Mouse (Mus musculus): ENCODE data around the gene Plxdc2.

Plxdc2 gene

DNA sequence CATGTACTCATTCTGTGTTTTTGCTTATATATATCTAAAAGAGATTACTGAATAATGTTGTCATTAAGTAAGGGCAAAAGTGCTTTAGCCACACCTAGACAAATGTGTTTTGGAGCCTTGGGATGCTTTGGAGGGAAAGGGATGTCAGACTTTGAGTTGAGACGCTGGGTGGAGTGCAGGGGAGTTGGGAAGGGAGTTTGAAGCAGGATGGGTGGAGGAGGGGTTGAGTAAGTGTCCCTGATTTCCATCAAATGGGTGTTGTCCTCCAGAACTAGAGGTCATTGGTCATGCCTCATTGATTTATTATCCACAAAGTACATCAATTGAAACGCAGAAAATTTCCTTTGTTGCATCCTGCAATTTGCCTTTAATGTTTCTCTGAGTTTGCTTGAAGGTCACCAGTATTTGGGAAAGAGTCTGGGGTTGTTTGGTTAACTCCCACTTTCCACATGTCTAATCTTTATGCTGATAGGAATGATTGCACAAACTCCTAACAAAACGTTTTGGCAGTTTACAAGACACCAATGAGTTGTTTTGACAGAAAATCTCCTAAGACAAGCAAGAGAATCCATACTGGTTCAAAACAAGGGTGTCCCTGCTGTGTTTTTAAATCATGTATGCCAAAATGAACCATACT, 58.4 kb downstream of the Plxdc2 start:
- no peak for DNase-seq (ENCODE audit: low spot score in 2 of 2)

DNA sequence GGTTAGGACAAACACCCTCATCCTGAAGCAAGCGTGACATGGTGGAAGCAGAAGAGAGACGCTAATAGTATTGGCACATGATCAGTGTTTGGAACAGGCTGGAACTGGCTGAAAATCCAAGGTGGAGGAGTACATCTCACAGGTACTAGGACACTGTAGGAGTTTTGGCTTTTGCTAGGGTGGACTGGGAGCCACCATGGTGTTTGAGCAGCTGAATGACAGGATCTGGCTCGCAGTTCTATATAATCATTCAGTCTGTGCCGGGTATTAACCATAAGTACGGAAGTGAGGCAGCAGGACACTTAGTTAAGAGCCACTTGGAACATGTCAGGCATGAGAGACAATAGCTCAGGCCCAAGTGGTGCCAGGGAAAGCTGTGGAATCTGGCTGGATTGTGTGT, 82.9 kb downstream of the Plxdc2 start:
- no peak for DNase-seq (ENCODE audit: low spot score in 2 of 2)

DNA sequence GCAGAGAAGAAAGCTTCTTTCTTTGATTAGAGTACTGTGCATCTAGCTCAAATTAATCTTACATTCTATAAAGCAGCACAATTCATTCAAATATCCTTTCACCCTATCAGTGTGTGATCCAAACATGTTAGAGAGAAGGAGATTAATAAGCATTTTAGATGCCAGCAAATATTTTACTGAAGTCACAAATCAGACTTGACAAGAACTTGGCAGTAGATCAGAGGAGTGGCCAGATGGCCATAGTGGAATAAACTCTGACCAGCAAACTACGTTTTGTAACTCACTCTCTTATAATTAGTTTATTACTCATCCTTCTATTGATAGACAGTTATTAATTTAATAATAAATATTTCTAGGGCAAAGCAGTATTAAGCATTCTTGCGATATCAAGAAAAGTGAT, 86.5 kb downstream of the Plxdc2 start:
- DNase-seq (ENCODE audit: low spot score in 2 of 2) = no peak

DNA sequence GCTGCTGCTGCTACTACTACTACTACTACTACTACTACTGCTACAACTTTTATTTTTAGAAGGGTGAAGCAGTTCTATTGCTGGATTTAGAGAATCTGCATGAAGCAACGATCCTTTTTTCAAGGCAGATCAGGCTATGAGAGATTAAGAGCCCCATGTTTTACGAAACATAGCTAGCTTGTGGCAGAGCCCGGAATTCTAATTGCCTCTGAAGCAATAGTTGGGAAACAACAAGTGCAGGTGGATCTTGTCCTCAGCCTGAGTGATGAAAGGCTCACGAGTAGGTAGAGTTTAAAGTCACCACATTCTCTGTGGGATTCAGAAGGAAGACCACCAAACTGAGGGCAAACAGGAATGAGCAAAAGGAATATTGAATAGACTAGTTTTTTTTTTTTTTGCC, 91.8 kb downstream of the Plxdc2 start:
- DNase-seq (ENCODE audit: low spot score in 2 of 2) = no peak

DNA sequence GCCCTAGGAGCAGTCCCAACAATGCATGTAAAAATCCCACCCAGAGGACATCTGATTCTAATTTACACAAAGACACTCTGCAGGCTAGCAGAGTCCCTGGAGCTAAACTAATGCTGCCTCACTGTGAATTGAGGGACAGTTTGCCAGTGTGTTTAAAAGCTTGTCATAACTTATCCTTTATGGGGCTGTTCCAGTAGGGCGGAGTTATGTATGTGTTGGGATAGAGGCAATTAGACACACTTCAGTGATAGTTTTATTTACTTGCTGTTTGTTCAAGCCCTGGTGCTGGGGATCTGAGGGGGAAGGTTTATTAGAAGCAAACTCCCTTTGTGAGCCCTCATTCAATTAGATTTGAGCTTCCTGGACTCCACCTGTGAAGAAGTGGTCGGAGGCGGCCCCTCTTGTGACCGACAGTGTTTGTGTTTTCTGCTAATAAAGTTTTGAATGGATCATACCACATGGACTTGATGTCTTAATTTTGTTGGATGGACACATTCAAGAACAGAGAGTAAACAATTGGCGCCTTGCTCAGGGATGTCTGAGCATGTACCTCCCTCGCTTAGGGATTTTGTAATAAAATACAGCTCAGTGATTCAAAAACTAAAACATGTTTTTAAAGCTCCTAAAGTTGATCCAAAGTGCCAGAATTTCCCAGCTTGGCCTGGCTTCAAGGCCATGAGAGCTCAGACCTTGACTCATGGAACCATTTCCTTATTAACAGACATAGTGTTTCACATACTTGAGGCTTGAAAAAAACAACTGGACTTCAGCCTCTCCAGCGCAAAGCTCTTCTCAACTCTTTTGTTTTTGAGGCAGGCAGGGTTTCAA, 94.9 kb downstream of the Plxdc2 start:
- no peak for DNase-seq (ENCODE audit: low spot score in 2 of 2)

DNA sequence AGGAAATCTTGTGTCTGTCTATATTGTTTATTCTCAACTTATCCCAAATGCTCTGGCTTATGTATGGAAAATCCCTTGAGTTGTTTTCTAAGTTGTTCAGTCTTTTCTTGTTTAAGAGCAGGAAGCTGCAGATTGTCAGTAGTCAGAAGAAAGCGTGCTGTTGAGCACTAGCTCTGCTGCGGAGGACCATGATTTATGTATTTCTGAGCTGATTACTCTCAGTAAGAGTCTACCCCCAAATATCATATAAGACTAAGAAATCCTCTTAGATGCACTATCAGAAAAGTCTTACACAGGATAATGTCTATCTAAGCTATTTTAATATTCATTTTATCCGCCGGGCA, 95.5 kb downstream of the Plxdc2 start:
- DNase-seq (ENCODE audit: low spot score in 2 of 2) = no peak

DNA sequence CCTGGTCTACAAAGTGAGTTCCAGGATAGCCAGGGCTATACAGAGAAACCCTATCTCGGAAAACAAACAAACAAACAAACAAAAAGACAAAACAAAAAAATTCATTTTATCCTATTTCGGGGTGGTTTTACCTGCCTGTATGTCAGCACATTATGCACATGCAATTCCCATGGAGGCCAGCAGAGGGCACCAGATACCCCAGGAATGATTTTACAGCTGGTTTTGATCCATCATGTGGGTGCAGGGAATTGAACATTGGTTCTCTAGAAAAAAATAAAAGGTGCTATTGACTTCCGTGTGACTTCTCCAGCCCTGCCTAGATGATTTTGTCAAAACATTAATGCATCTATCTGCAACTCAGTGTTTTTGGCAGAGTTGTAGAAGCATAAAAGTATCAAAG, 96.0 kb downstream of the Plxdc2 start:
- DNase-seq (ENCODE audit: low spot score in 2 of 2) = no peak

DNA sequence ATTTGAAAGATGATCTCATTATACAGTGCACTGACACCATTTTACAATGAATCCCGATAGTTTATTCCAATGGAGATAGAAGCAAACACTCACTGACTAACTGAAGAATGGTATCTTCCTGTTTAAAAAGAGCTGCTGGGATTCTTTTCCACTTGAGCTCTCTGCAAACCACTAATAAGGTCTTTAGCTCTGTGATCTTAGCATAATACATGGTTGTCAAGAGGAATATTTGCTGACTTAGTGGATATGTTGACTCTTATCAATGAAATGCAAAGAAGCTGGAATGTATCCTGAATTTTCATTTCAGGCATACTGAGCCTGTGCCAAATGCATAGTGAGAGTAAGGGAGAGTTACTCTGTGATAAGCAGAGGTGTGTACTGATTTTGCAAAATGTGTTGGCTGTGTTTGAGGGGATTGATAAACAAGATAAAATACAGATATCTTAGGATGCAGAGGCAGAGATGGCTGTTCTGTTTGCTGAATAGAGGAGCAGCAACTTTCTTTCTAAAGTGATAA, 100.2 kb downstream of the Plxdc2 start:
- no peak for DNase-seq (ENCODE audit: low spot score in 2 of 2)

DNA sequence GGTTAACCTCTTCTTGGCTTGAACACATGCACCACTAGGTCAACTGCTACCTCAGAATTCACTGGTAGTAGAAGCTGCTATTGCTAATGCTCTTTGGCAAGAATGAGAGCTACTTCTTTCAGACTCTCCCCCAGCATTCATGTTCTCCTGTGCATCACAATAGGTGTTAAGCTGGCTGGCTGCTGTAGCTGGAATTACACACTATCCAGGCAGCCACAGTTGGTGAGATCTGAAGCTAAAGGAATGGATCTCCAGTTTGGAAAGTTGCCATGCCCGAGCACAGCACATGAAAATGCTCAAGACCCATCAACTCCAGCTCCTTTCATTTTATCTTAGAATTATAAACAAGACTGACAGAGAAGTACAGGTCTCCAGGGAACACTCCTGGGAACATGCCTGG, 103.4 kb downstream of the Plxdc2 start:
- DNase-seq (ENCODE audit: low spot score in 2 of 2) = no peak

DNA sequence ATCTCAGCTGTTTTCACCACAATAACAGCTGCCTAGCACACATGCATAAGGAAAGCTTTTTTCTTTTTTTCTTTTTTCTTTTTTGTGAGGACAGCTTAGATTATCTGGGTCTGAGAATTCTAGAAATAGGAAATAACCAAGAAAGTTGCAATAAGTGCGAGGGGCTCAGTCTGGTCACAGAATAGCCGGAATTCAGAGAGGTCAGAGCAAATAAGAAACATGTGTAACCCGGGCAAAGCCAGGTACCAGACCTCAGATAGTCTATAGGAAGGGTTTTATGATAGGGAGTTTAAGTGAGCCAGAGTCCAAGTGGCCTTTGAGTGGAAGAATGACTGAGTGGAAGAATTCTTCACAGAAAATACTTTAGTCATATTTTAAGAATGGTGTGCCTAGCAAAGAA, 114.0 kb downstream of the Plxdc2 start:
- DNase-seq (ENCODE audit: low spot score in 2 of 2) = no peak

DNA sequence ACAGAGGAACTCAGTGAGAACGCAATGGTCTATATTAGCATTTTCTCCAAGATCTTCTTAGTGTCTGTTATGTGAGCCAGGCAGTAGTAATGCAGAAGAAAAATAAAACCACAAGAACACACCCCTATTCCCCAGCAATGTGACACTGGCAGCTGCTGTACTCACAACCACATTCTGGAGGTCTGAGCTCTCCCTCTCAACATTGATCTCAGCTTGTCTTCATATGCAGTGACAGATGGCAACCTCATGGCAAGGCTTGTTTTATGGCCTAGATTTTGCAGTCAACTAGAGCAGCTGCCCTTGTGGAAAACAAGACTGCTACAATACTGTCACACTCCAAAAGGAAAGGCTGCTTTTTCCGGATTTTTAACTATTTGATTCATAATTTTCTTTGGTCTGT, 127.8 kb downstream of the Plxdc2 start:
- no peak for DNase-seq (ENCODE audit: low spot score in 2 of 2)

DNA sequence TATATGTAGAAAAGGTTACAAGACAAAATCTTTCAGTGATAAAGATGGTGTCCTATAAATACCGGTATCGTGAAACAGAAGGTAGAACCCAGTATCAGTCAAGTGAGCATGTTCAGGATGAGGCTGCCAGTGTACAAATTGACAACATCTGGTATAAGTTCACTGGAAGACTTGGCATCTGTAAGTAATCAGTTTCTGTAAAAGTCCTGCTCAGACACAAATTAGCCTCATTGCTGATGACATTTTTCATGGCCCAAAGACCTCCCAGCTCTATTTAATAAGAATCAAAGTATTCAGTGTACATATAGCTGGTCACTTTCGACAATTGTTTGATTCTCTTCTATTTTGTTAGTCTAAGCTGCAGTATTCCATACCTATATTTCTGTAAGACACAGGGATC, 129.9 kb downstream of the Plxdc2 start:
- DNase-seq (ENCODE audit: low spot score in 2 of 2) = no peak

DNA sequence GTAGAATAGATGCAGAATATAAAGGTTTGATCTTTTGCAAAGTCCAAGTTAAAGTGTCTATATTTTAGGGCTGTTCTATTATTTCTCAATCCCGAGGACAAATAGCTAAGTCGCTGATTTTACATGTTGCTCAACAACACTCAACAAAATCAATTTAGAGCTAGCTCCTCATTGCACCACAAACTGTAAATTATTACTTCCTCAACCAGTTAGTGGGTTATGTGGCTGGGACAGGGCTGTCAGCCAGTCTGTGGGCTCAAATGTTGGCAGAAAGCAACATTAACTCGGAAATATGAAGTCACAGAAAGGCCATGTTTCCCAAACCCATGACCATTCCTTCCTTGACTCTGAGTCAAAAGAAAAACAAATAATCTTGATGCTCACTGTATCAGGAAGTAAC, 135.1 kb downstream of the Plxdc2 start:
- no peak for DNase-seq (ENCODE audit: low spot score in 2 of 2)

DNA sequence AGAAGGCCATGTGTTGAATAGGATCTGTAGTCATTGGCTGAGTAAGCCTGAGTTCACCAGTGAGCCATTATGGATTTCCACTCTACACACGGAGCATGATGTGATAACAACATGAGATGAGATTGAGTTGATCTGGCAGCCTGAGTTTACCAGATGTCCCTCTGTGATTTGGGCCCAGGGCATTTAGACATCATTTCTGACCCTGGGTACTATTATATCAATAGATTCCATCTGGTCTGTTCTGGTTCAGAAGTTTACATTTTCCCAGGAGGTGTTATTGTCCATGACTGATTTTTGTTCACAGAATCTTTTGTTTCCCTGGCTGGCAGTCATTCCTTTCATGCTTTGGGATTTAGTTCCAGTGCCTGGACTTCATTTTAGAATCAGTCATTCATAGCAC, 146.7 kb downstream of the Plxdc2 start:
- DNase-seq (ENCODE audit: low spot score in 2 of 2) = no peak

DNA sequence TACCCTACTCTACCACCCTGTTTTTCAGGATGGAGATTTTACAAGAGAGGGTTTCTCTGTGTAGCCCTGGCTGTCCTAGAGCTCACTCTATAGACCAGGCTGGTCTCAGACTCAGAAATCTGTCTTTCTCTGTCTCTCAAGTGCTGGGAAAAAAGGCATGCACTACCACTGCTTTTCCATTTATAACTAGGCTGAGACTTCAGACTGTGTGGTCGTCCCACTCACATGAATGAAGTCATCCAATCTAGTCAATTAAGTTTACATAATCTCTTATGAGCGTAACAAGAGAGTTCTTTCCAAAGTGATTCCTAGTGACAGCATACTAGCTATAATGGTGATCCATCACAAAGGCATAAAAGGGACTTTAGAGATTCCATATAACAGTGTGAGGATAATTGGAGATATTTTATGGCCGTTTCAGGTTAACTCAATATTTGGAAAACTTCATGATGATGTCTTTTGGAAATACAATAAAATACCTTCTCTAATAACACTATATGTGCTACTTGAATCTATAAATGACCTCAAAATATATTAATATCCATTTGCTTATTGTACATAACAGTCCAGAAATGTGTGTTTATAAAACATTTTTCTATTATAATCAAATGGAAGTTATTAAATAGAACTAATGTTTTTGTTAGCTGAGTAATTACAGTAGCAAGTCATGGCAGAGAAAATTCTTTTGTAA, 151.6 kb downstream of the Plxdc2 start:
- no peak for DNase-seq (ENCODE audit: low spot score in 2 of 2)

DNA sequence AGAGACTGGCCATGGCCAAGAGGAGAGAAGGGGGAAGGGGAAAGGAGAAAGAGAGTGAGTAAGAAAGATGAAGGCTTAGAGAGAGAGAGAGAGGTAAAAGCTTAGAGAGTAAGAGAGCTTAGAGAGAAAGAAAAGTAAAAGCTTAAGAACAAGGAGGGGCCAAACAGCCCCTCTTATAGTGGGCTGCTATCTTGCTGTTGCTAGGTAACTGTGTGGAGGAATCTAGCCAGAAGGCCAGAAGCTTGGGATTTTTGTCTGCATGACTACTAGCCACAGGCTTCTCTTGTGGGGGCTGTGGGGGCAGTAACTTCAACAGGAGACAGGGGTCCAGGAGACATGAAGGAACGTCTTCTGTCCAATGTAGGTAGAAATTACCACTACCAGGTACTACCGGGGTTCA, 162.0 kb downstream of the Plxdc2 start:
- no peak for DNase-seq (ENCODE audit: low spot score in 2 of 2)

DNA sequence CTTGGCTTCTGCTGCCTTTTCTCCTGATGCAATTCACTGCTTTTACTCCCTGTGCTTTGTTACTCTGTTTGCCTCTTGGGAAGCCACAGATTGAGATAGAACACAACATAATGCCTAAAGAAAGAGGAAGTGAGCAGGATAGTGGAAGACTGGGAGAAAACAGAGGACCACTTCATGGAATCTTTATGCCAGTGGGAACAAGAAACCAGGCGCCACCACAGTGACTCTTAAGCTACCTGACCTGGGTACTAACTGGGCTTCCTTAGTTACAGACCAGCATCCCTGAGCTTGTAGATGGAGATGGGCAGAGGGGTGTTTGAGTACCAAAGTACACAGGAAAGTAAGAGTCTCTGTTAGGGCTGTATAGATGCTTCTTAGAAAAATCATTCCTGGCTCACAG, 167.3 kb downstream of the Plxdc2 start:
- DNase-seq (ENCODE audit: low spot score in 2 of 2) = no peak

DNA sequence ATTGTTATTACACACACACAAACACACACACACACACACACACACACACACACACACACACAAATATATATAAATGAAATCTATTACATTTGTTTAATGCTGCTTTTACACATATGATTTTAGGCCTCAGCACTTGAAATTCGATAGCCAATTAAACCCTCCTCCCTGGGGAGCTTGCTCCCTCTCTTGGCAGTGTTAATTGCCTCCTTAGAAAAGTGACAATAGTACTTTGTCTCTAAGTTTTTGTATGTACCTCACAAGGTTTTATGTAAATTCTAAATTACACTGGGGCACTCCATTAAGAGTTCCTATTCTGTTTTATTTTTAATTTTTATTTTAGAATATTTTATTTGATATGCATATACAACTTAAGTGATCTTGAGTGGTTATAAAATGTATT, 176.1 kb downstream of the Plxdc2 start:
- DNase-seq (ENCODE audit: low spot score in 2 of 2) = no peak

DNA sequence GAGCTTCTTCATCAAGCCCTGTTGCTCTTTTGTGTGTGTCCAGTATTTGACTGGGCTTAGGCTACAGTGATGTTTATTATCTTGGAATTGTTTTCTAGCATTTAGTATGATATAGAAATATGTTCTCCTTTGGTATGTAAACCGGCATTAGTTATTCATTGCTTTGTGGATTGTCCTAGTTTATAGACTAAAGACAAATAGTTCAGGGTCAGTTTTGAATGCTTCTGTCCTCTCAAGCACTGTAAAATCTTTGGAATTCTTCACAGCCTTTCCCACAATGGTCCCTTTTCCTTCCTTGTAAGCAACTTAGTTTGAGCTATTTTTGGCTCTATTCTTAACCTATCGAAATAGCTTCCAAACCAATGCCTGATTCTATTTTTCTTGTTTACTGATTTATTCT, 178.5 kb downstream of the Plxdc2 start:
- DNase-seq (ENCODE audit: low spot score in 2 of 2) = no peak

DNA sequence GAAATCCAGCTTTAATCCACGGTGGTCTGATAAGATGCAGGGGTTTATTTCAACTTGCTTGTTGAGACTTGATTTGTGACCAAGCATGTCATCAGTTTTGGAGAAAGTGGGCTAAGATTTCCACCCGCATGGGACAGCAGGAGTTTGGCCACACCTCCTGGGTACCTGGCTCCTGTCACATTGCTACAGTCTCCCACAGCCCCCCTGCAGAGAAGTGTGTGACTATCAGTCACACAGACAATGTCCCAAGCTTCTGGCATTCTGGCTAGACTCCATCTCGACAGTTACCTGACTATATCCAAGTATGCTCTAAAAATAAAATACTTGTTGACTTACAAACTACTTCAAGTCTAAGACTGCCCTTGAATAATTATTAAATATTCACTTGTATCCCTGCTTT, 185.1 kb downstream of the Plxdc2 start:
- DNase-seq (ENCODE audit: low spot score in 2 of 2) = no peak

DNA sequence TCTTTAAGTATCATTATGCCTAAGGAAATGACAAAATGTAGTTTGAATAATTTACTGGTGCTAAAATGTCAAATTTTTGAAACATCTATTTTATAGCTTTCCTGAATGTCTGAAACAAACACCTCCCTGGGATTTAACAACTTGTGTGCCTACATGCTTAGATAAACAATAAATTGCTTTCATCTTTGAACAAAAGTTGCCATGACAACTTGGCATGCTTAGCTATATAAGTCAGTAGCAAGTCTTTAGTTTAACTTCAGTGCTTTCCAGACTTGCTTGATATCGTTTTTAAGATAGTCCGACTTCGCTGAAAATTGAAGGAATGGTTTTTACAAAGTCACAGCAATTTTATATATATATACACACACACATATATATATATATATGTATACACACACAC, 189.1 kb downstream of the Plxdc2 start:
- DNase-seq (ENCODE audit: low spot score in 2 of 2) = no peak

DNA sequence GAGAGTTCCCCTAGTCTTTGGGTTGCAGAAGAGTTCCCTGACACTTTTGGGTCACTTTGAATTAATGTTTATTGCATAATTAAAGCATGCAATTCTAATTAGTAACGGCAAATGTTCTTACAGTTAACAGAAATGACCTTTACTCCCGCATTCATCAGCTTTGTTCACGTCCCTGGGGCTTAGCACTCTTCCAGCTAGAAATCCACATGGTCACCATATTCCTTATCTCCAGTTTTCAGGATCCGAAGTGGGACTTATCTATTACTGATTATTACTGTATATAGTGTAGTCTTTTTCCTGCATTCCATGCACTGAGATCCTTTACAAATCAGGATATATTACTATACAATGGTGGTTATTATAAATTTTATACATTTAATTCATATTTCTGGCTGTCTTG, 203.2 kb downstream of the Plxdc2 start:
- no peak for DNase-seq (ENCODE audit: low spot score in 2 of 2)

DNA sequence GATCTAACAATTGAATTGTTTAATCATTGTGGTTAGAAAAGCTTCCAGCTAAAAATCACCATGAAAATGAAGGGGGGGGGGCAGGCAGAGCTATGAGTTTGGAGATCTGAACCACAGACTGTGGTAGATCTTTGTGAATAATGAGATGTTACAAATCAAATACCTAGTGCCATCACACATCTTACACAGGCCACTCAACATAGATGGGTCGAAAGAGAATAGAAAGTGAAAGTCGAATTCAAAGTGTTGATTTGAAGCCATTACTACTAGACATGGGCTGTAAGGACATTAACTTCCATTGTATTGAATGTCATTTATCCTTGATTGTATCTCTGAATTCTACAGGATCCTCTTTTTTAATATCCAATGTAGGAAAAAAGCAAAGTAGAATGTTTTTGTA, 212.2 kb downstream of the Plxdc2 start:
- DNase-seq (ENCODE audit: low spot score in 2 of 2) = no peak

Measured in spleen, postnatal 36 days (tissue).